Mouse (Mus musculus) heart, postnatal 0 days (tissue): Measurements from ENCODE around the gene Fxyd2.

Experiments
- CTCF ChIP-seq: IDR thresholded peaks from 2 replicates; pipeline ENCODE4 v1.5.1; 2016; ENCODE audit warnings: antibody characterized with exemption, control low read depth, low read depth
- EP300 ChIP-seq: IDR thresholded peaks from 2 replicates; pipeline ENCODE4 v1.6.1; 2016; ENCODE audit warnings: antibody characterized with exemption, low read depth

DNA sequence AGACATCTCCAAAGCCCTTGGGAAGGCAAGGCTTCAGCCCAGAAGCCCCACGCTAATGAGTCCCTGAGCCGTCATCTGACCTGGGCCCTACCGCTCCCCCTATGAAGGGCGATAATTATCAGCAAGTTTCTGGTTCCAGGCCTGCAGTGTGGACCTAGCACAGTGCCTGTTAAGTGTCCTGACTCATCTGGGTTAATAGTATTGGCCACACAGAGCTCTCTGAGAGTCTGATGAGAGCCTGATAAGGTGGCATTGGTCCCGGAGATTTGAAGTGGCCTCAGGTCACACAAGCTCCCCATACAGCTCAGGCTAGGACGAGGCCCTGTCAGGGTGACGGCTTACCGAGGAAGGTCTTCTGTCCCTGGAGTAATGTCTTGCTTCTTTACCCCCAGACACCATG, 9.9 kb upstream of the Fxyd2 start:
- TF ChIP-seq CTCF = no peak
- TF ChIP-seq EP300 = no peak
